Mouse (Mus musculus): ENCODE data around the gene Cmss1.
"Not testable (repeated sequence)": the region's sequence is repeated elsewhere in the genome, so short reads cannot be mapped to it uniquely, and the experiment has no call there.

Cmss1 gene

DNA sequence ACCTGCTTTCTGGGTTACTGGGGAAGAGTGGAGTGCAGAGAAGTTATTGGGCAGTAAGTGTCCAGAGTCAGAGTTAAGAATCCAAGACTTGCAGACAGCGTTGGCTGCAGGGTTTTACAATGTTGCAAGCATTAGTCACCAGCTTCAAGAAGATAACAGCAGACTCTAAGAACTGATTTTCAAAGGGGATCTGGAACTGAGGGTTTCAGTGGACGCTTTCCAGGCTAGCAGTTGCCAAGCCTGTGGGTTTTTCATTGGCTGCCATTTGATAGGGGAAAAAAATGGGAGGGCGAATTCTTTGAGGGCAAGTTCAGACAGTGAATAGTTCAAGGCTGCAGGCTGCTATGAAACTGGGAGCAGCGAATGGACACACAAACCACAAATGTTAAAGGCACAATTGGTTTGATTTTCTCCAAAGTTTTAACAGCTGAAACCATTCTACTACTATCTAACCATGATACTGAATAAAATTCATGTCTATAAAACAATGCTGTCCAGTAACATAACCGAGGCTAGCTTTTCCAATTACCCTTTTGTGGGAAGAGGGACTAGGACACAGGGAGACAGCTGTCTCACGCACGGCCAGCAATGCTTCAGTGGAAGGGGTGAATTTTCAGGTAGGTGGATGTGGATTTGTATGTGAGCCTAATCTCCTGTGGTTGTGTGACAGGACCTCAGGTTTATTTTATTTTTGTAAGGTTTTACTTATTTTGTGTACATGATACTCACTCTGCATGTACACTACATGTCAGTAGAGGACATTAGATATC is 179.0 kb downstream of the Cmss1 start:
- DNase-seq (ENCODE audit: low read depth, low spot score), result no peak

DNA sequence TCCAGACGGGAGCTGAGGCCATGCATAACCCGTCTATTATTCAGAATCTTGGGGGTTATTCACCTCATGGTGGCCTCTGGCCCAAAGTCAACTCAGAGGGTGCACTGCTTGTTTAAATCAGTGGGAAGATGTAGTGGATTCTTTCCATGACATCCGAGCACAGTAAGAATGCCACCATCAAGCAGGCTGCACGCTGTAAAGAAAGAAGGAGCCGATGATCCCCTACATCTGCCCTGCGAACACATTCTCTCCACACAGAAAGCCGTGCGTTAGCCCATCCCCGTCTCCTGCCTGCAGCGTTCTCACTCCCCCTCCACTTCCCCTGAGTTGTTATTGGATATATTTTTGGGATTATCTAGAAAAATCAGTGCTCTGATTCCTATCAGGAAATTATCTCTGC is 180.0 kb downstream of the Cmss1 start:
- DNase-seq (ENCODE audit: low read depth, low spot score), result no peak

DNA sequence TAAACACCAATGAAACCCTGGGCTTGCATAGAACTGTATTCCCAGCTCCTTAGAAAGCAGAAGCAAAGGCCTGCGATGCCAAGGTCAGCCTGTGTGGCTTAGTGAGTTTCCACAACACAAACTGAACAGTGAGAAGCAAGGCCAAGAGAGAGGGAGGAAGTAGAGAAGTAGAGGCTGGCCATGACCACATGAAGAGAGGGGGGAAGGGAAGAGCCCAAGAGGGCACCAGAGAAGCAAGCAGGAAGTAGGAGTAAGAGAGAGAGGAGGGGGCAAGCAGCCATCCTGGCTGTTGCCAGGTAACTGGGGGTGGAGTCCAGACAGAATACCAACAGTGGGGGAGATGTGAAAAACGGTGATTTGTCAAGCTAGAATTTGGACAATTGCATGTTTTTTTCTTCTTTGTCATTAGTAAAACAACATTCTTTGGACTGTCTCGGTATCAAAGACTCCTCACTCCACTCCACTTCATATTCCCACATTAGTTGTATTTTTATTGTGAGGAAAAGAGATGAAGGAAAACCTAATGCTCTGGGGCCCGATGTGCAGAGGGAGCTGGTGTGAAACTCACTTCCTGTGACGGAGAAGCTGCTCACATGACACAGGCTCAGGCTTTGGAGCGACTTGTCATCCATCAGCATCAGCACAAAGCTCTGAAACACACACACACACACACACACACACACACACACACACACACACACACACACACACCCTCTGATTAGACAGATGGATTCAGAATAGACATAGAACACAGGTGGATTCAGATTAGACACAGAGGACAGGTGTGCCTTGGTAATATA is 183.5 kb downstream of the Cmss1 start:
- no peak for DNase-seq (ENCODE audit: low read depth, low spot score)

DNA sequence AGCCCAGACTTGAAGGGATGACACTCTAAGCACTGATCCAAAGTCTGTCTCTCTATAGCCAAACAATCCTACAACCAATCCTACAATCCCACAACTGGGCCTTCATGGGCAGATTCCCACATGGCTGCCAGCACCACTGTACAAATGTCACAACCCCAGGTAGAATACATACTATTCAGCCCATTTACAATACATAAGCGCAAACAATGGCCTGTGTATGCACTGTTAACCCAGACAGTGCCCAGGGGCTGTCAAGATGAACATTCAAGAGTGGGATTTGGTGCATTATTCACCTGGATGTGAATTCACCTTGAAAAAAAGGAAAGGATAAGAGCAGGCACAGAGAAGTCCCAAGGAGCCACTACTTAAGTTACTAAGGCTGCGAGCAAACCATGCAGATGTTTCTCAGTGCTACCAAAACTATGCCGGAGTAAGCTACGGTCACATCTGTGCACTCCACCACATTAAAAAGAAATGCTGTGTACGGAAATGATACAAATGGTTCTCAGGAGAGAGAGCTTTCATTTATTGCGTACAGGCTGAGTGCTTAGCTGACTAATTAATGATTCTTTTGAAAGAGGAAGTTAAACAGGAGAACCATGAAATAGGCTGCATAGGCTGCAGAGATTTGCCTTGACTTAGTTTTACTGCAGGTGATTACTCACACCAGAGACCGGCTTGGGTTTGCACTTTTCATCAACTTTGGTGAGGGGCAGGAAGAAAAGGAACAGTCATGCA is 184.8 kb downstream of the Cmss1 start:
- no peak for DNase-seq (ENCODE audit: low read depth, low spot score)

DNA sequence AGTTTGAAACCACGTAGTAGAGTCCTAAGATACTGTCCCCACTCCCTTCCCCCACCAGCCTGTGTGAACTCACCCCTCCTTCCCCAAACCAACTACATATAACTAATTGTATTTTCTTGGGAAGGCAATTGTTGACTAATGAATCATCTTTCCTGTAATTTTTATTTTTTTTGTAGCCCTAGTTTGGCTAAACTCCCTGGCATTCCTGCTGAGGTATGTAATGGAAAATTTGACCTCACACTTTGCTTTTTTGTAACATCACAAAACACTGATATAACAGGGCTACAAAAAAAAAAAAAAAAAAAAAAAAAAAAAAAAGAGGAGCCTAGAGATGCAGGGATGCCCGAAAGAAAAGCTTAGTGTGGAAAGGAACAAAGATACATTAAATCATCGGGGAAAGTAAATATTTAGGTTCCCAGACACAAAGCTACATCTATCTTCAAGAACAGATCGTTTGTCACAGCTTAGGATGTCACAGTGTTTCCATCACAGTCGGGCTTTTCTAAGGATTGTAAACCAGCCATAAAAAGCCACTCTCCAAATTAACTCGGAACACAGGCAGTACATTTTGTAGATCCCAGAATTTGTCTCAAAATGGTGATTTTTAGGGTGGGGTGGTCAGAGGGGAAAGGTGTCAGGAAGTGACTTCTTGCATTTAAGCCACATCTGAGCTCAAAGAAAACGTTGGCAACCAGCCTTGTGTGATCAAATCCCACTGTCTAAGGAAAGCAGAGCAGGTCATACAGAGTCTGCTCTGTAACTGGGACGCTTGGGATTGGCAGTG is 185.7 kb downstream of the Cmss1 start:
- no peak for DNase-seq (ENCODE audit: low read depth, low spot score)

DNA sequence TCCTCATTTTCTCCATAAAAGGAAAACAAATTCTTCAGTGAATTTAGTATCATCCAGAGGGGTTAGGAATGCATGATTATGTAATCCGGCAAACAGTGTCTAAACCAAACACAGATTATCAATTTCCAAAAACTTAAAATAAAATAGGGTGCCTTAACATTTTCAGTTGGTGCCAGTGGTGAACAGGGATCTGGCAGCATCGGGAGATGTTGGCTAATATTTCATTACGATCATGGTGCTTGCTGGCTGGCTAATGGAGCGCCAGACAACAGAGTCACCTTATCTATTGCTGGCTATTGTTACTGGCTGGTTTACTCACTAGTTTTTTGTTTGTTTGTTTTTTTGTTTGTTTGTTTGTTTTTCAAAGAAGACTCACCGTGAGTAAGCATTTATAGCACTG is 186.8 kb downstream of the Cmss1 start:
- DNase-seq (ENCODE audit: low read depth, low spot score), result no peak

DNA sequence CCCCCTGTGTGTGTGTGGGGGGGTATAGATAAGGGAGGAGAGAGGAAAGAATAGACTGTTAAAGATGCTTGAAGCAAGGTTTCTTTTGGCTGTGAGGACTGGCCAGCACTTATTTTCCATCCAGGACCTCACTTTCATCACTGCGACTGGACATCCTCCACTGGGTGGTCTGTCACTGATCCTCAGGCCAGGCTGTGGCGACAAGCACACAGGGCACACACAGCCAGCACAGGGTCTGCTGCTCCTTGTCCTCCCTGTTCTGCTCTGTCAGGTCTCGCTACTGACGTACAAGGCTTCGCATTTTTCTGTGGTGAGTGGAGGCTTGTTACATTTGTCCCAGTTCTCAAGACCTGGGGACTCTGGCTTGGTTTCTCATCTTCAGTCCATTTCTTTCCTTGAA is 187.3 kb downstream of the Cmss1 start:
- DNase-seq (ENCODE audit: low read depth, low spot score), result no peak

DNA sequence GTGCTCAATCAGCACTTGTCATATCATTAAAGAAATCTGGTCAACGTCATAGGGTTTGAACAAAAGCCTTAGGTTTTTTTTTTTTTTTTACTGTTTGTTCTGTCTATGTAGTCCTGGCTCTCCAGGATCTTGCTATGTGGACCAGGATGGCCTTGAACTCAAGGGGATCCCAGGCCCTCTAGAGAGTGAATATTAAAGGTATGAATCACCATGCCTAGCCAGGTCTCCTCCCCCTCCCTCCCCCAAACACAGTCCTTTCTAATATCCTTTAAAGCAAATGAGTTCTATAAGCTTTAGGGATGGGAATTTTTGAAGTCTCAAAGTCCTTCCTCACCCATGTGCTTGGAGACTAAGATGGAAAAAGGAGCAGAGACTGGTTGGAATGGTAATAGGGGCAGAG is 188.7 kb downstream of the Cmss1 start:
- no peak for DNase-seq (ENCODE audit: low read depth, low spot score)

DNA sequence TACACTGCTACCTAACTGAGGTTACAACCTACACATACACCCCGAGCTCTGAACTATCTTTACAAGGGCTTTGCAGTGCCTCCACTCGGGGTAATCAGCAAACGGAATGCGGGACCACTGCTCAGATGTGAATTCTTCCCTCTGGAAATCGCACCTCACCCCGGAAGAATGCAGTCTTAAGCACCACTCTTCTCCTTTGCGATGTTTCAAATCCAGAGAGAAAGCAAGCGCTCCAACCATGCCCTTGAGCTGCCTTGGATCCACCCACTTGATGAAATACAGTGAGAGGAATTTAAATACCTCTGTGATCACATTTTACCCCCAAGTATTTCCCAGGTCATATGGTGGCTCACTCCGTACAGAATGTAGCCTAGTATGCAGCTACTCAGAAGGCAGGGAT is 189.6 kb downstream of the Cmss1 start:
- DNase-seq (ENCODE audit: low read depth, low spot score), result no peak

DNA sequence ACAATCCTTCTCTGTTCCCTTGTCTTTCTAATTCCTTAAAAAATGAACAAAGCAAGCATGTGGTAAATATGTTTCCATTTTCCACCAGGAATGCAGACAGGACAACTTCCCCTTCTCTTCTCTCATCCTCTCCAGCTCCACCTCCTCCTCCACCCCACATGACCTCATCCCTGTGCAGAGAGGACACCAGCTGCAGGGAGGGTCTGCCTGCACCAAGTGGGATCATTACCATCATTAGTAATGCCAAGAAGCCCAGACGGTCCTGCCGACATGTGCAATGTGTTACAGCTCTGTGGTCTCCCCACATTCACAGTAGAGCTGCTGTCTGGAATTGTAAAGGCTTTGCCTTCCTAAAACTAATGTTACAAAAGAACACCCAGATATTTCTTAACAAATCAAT is 190.6 kb downstream of the Cmss1 start:
- DNase-seq (ENCODE audit: low read depth, low spot score), result no peak

DNA sequence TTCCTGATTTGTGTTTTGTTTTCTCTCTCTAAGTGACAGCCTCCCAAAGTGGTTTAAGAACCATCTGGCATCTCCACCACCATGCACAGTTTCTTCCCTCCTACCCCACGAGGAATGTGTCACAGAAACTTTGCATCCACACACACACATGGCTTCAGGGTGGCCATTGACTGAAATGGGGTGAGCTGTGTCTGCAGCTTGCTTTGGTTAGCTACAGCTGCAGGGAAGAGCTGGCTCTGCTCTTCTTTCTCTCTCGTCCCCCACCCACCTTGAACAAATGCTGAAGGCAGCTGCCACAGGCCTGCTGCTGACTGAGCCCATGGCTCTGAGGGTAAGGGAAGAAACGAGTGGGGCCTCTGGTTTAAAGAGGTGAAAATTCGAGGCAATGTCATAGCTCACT is 193.9 kb downstream of the Cmss1 start:
- DNase-seq (ENCODE audit: low read depth, low spot score), result peak; percentile 36

DNA sequence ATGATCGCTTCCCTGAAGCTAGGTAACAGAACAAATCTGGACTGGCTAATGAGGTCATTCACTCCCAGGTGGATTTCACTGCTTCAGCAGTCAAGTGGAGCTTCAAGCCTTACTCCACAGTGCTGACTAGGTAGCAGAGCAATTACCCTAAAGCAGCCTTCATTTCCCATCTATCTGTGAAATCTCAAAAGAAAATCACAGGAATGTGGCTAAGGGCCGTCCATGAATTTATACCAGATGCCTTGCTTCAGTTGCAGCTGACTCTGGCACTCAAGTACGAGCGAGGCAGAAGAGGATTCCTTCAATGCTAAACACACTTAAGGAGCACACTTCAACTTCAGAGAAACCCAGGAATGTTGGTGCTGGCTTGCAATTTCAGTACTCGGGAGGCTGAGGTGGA is 202.8 kb downstream of the Cmss1 start:
- DNase-seq (ENCODE audit: low read depth, low spot score), result no peak

DNA sequence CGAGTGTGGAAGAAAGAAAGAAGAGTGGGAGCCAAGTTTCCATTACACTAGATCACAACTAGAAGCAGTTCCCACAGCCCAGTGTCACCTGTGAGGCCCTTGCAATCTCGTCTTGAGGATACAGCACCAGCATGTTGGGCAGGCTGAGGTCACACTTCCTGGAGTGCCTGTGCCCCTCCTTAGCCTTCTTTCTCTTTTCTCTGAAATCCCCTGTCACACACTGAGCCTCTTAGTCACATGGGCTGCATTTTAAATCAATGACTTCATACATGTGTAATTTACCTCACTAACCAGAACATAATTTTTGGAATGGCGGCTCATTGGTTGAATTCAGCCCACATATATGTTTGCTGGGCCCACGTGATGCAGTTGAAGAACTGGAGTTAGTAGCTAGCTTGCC is 203.8 kb downstream of the Cmss1 start:
- no peak for DNase-seq (ENCODE audit: low read depth, low spot score)

DNA sequence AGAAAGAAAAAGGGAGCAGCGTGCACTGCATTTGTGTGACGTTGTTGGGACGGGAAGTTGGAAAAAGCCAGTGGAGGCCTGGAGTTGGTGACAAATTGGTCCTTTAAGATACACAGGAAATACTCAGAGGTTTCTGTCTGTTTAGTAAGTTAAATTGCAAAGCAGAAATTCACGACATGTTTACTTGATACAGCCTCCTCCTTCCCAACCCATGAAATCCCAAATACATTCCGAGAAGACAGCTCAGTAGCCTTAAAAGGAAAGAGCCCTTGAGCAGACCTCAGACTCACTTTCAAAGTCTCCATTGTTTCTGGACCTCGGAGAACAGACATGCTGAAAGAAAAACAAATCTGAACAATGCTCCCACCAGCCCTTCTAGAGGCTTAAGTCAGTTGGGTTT is 205.0 kb downstream of the Cmss1 start:
- no peak for DNase-seq (ENCODE audit: low read depth, low spot score)

DNA sequence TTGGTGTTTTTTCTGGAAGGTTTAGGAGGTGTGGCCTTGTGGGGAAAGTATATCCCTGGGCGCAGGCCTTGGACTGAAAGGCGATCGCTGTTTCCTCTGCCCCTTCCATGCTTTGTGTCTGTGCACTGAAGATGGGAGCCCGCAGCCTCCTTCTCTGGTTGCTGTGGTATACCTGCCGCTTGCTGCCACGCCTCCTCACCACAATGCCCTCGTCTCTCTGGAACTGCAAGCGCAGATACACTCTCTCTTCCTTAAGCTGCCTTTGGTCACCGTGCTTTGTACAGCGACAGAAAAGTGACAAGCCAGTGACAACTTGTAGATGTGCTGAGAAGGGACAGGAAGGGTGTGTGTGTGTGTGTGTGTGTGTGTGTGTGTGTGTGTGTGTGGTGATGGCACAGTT is 207.1 kb downstream of the Cmss1 start:
- no peak for DNase-seq (ENCODE audit: low read depth, low spot score)

DNA sequence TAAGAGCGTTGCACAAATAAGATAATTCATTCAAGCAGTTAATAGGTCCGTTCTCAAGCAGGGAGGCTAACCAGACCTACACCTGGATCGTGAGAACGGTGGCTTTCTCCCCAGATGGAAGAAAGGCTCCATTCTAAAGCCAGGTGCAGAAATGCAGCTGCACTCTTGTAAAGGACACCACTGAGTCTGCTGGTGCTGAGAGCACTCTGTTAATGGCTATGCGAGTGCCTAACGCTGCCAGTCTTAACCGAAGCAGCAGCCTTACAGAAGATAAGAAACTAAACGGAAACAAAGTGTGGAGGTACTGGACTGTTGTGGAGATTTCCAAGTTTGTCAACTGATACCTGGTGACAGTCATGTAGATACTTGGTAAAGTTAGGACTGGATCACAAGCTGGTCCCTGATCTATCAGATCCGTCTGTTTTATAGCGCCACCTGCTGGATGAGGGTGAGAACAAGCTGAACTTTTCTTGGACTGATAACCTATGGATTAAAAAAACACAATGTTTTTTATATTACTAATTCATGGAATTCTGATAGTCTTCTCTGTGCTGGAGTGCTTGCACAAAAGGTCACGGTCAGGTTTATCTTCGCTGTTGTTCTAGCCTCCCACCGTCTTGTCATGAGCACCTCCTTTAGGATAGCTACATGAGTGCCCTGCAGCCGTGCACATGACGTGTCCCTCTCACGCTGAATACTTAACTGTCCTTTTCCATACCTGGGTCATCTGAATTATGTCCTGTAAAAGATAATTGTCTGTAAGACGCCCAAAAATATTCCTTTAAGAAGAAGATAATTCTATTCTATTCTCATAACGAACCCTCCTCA is 208.1 kb downstream of the Cmss1 start:
- peak; percentile 42 for DNase-seq (ENCODE audit: low read depth, low spot score)

DNA sequence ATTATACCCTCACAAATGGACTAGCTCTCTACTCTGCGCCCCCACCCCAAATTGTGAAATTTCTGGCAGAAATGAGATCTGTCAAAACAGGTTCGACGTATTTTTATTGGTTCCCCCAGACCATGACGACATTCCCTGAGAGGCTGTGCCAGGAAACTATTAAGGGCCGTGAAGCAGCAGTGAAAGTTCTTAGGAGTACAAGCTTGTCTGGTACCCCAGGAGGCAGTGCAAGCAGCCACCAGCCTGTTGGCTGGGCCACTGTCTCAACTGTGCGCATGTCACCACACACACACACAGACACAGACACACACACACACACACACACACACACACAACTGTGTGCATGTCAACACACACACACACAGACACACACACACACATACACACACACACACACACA is 208.8 kb downstream of the Cmss1 start:
- DNase-seq (ENCODE audit: low read depth, low spot score), result no peak

DNA sequence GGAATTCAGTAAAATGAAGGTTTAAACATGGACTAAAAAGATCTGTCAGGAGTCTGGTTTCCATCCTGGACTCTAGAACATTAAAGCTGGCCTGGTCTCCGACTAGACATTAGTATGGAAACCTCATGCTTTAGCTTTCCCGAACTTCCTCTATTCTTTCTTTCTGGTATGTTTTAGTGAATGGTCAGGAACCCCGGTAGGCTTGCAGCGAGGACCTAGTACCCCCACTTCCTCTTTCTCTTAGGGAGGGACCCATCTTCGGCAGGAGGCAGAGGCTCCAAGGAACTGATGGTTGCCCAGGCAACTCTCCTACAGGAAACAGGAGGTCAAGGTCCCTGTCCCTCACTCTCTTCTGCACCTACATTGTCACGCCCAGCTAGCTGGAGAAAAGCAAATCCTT is 210.4 kb downstream of the Cmss1 start:
- no peak for DNase-seq (ENCODE audit: low read depth, low spot score)

DNA sequence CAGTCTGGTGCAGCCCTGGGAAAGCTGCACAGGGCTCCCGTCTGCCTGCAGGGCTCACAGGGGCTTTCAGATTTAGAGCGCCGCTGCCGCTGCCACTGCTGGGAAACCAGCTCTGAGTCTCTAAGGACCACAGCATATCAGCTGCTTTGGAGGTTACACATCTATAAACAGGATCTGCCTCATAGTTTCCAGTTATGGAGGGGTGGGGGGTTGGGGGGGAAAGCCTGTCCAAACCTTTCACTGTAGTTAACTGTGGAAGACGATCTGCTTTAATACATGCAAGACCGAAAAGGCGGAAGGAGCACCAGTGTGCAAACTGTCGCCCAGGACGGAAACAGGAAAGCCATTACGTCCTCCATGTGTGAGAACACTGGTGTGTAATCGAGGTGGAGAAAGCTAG is 213.5 kb downstream of the Cmss1 start:
- no peak for DNase-seq (ENCODE audit: low read depth, low spot score)

DNA sequence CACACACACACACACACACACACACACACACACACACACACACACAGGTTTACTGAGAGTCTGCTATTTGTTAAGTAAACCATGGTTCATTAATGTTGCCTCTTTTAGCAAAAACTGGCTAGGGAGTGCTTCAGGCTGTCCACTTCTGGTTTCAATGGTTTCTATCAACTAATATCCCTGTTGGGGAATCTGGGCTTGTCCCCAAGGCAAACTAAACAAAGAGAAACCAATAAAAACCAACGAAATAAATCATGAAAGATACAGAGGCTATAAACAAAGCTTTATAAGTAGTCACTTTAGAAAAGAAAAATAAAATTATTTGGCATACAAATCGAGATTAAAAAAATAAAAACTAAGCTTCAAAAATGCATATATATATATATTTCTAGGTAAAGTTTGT is 214.2 kb downstream of the Cmss1 start:
- no peak for DNase-seq (ENCODE audit: low read depth, low spot score)

DNA sequence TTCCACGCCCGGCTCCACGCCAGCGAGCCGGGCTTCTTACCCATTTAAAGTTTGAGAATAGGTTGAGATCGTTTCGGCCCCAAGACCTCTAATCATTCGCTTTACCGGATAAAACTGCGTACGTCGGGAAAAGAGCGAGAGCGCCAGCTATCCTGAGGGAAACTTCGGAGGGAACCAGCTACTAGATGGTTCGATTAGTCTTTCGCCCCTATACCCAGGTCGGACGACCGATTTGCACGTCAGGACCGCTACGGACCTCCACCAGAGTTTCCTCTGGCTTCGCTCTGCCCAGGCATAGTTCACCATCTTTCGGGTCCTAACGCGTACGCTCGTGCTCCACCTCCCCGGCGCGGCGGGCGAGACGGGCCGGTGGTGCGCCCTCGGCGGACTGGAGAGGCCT is 215.5 kb downstream of the Cmss1 start:
- DNase-seq (ENCODE audit: low read depth, low spot score), result not testable (repeated sequence)

Measured in telencephalon, adult 2 months (tissue).